24 mouse cellular contexts compared by ENCODE assay signal in genomic region chr11:115103470-115104413, GRCm38 (mm10). TPM values are rescaled to one million over a fixed set of nuclear protein-coding genes. Genes with fewer than 3 reads are reported as not detected.
A peak's percentile ranks its signal among the peaks of the same experiment; 100 is the strongest.
DNase-seq lines count a peak whose midpoint lies in the region; ATAC-seq and TF ChIP-seq lines count a peak whose summit lies in the region.
"Had no signal": no experiment of that assay in that cellular context is flagged by ENCODE, and none has a peak within 500 bp of the region (broad histone marks: within the 10 kb centered on the region; RNA-seq: fewer than 3 reads in every experiment).

No protein-coding gene starts in this region.

- peaks cover 8% of the 10 kb centered on the region for H3K9me3 ChIP-seq in CH12.LX (replicated peaks; ENCODE audit: low read length)
- no peaks in the 10 kb centered on the region for H3K9me3 ChIP-seq in embryonic facial prominence, embryonic 13.5 days
- H3K9me3 ChIP-seq in limb, embryonic 15.5 days = no peaks in the 10 kb centered on the region
- no peaks in the 10 kb centered on the region for H3K9me3 ChIP-seq in midbrain, postnatal 0 days (ENCODE audit: low read length)
- H3K9me3 ChIP-seq: embryonic facial prominence, embryonic 12.5 days; hindbrain, embryonic 13.5 days; midbrain, embryonic 12.5 days had no signal

- H3K27me3 ChIP-seq in CH12.LX (replicated peaks) = no peaks in the 10 kb centered on the region
- H3K27me3 ChIP-seq in embryonic facial prominence, embryonic 13.5 days = peaks cover 23% of the 10 kb centered on the region
- H3K27me3 ChIP-seq in limb, embryonic 15.5 days = no peaks in the 10 kb centered on the region
- H3K27me3 ChIP-seq in midbrain, postnatal 0 days (ENCODE audit: insufficient read depth, low read length) = no peaks in the 10 kb centered on the region
- H3K27me3 ChIP-seq: embryonic facial prominence, embryonic 12.5 days; hindbrain, embryonic 13.5 days had no signal

- ATAC-seq in embryonic facial prominence, embryonic 13.5 days (ENCODE audit: insufficient number of reproducible peaks, insufficient read depth, low FRiP score, low TSS enrichment, low read depth) = peak; percentile 57; the same call in 1 of the 2 replicates
- 0 out of 2 replicates have a peak, but pooled peaks have one; percentile 27 for ATAC-seq in limb, embryonic 15.5 days (ENCODE audit: insufficient number of reproducible peaks, low FRiP score, low TSS enrichment, low read depth)
- no peak for ATAC-seq in inflammation-experienced regulatory T-cells, adult 6 months
- ATAC-seq in midbrain, postnatal 0 days (ENCODE audit: low FRiP score) = no peak
- ATAC-seq: intestine, postnatal 0 days; liver, postnatal 0 days had no signal

- H3K4me3 ChIP-seq in CH12.LX (replicated peaks in 1 of 3; ENCODE audit: low read depth in 2 of 3, low read length in 2 of 3, poor library complexity in 1 of 3) = no peak overlapping the region
- H3K4me3 ChIP-seq in embryonic facial prominence, embryonic 13.5 days = no peak overlapping the region
- no peak overlapping the region for H3K4me3 ChIP-seq in limb, embryonic 15.5 days
- no peak overlapping the region for H3K4me3 ChIP-seq in layer of hippocampus, adult 2 months
- no peak overlapping the region for H3K4me3 ChIP-seq in midbrain, postnatal 0 days (ENCODE audit: low read depth, low read length)
- H3K4me3 ChIP-seq: embryonic facial prominence, embryonic 12.5 days; hindbrain, embryonic 13.5 days; midbrain, embryonic 12.5 days; myocyte had no signal

- no peak for TF ChIP-seq EP300 in CH12.LX (IDR thresholded peaks at IDR 0.05; ENCODE audit: low read length)

- no peak overlapping the region for H3K9ac ChIP-seq in CH12.LX (ENCODE audit: insufficient read depth, low read depth)
- H3K9ac ChIP-seq in embryonic facial prominence, embryonic 13.5 days = no peak overlapping the region
- no peak overlapping the region for H3K9ac ChIP-seq in limb, embryonic 15.5 days
- H3K9ac ChIP-seq in midbrain, postnatal 0 days (replicated peaks; ENCODE audit: low read length, poor library complexity, severe bottlenecking) = no peak overlapping the region
- H3K9ac ChIP-seq: embryonic facial prominence, embryonic 12.5 days; hindbrain, embryonic 13.5 days; liver, postnatal 0 days; midbrain, embryonic 12.5 days had no signal

- H3K4me2 ChIP-seq in CH12.LX (ENCODE audit: insufficient read depth, low read depth, poor library complexity, severe bottlenecking) = no peak overlapping the region
- H3K4me2 ChIP-seq in embryonic facial prominence, embryonic 13.5 days = no peak overlapping the region
- no peak overlapping the region for H3K4me2 ChIP-seq in limb, embryonic 15.5 days
- H3K4me2 ChIP-seq in midbrain, postnatal 0 days (ENCODE audit: low read depth, low read length, poor library complexity, severe bottlenecking) = no peak overlapping the region
- H3K4me2 ChIP-seq: embryonic facial prominence, embryonic 12.5 days; hindbrain, embryonic 13.5 days; midbrain, embryonic 12.5 days had no signal

- 62% methylated on average over 25 of the region's 25 CpGs for WGBS in embryonic facial prominence, embryonic 13.5 days
- WGBS in limb, embryonic 15.5 days = 65% methylated on average over 25 of the region's 25 CpGs
- 91% methylated on average over 25 of the region's 25 CpGs for WGBS in midbrain, postnatal 0 days

- dilution Hi-C loops in CH12.LX (cut with MboI; ENCODE audit: extremely low pct_ligation_motif_present, extremely low pct_unique_long_range_greater_than_20kb, low sequenced_read_pairs) = no loop called here

- no peak for TF ChIP-seq RAD21 in CH12.LX (IDR thresholded peaks at IDR 0.05; ENCODE audit: low read depth, low read length)

- peaks cover 56 to 95% of the 10 kb centered on the region in 2 experiments for H3K4me1 ChIP-seq in CH12.LX (ENCODE audit: control insufficient read depth in 1 of 2, insufficient read depth in 2 of 2)
- H3K4me1 ChIP-seq in embryonic facial prominence, embryonic 13.5 days = peaks cover 33% of the 10 kb centered on the region
- H3K4me1 ChIP-seq in limb, embryonic 15.5 days = peaks cover 10% of the 10 kb centered on the region
- H3K4me1 ChIP-seq in midbrain, postnatal 0 days (ENCODE audit: insufficient read depth, low read length) = 0 out of 2 replicates have a peak, but pooled peaks cover 3% of the 10 kb centered on the region

- TF ChIP-seq CTCF in CH12.LX (conservative IDR thresholded peaks at IDR 0.05 in 1 of 2, IDR thresholded peaks at IDR 0.05 in 1 of 2; ENCODE audit: low read depth in 2 of 2, low read length in 2 of 2) = no peak
- no peak for TF ChIP-seq CTCF in layer of hippocampus, adult 2 months (conservative IDR thresholded peaks at IDR 0.05)
- no peak for TF ChIP-seq CTCF in midbrain, postnatal 0 days (IDR thresholded peaks at IDR 0.05)

- H3K79me2 ChIP-seq in CH12.LX (replicated peaks; ENCODE audit: control insufficient read depth, extremely low read depth, insufficient read depth, poor library complexity, severe bottlenecking) = no peaks in the 10 kb centered on the region

- H3K27ac ChIP-seq in CH12.LX (ENCODE audit: insufficient read depth, low read depth) = peak overlapping the region; percentile 47
- H3K27ac ChIP-seq in embryonic facial prominence, embryonic 13.5 days = no peak overlapping the region
- peak overlapping the region; percentile 33; the same call in 1 of the 2 replicates for H3K27ac ChIP-seq in limb, embryonic 15.5 days
- no peak overlapping the region for H3K27ac ChIP-seq in layer of hippocampus, adult 2 months
- H3K27ac ChIP-seq in midbrain, postnatal 0 days (ENCODE audit: low read depth, low read length) = no peak overlapping the region
- H3K27ac ChIP-seq: embryonic facial prominence, embryonic 12.5 days; hindbrain, embryonic 13.5 days; midbrain, embryonic 12.5 days; stomach, postnatal 0 days had no signal

- DNase-seq in CH12.LX (ENCODE audit: extremely low read depth) = no peak
- DNase-seq in R1 (ENCODE audit: low read depth, low spot score) = peak; percentile 100
- no peak for DNase-seq in layer of hippocampus, adult 2 months (ENCODE audit: low spot score in 2 of 2)
- DNase-seq in midbrain, postnatal 0 days (ENCODE audit: low spot score) = no peak
- DNase-seq: adrenal gland, postnatal 14 days; cerebellum, adult 8-10 months; kidney, postnatal 14 days; layer of hippocampus, postnatal 36 days; left cerebral cortex, postnatal 4 days; liver, postnatal 0 days; lung, postnatal 4 days; right cerebral cortex, adult 18-20 months had no signal

- no peaks in the 10 kb centered on the region for H3K36me3 ChIP-seq in CH12.LX (replicated peaks in 1 of 2; ENCODE audit: control insufficient read depth in 1 of 2, insufficient read depth in 1 of 2, low read length in 1 of 2)
- H3K36me3 ChIP-seq in embryonic facial prominence, embryonic 13.5 days = no peaks in the 10 kb centered on the region
- H3K36me3 ChIP-seq in limb, embryonic 15.5 days = no peaks in the 10 kb centered on the region
- H3K36me3 ChIP-seq in midbrain, postnatal 0 days (ENCODE audit: insufficient read depth, low read length) = no peaks in the 10 kb centered on the region
- H3K36me3 ChIP-seq: embryonic facial prominence, embryonic 12.5 days; hindbrain, embryonic 13.5 days; midbrain, embryonic 12.5 days had no signal

- in situ Hi-C loops in CH12.LX (cut with MboI; ENCODE audit: low pct_ligation_motif_present, low pct_unique_long_range_greater_than_20kb, low sequenced_read_pairs) = no loop called here

- TF ChIP-seq POLR2A in CH12.LX (IDR thresholded peaks at IDR 0.05; ENCODE audit: low read depth, low read length) = no peak

RNA-seq across cellular contexts. Expression of gene Rab37, which starts 12.5 kb away (rescaled TPM):
- total RNA-seq in CH12.LX (2012; rRNA removed) (3.6 and 4.5 TPM in 2 replicates), CH12.LX (2014; rRNA removed) (2.0 and 2.2 TPM in 2 replicates)
- 2.2 and 2.3 TPM in 2 replicates for polyA plus RNA-seq in CH12.LX (2012; ENCODE audit: insufficient read length, low read depth)
- polyA plus RNA-seq in embryonic facial prominence, embryonic 13.5 days (2015; fragmentation: Nextera tagmentation; extraction: Ambion mirVana) = 0.89 and 0.98 TPM in 2 replicates
- 2.1 and 2.5 TPM in 2 replicates for polyA plus RNA-seq in limb, embryonic 15.5 days (2015; fragmentation: Nextera tagmentation; extraction: Ambion mirVana)
- polyA plus RNA-seq in inflammation-experienced regulatory T-cells, adult 6 months (2017; shearing (Covaris generic)) = 100 to 1,000 TPM; 106 to 231 (median 206) TPM
- 1 to 10 TPM; 3.3 to 3.4 TPM for total RNA-seq in layer of hippocampus, adult 2 months (2021)
- 0.57 and 0.93 TPM in 2 replicates for total RNA-seq in midbrain, postnatal 0 days (2014; rRNA removed)
- polyA plus RNA-seq in midbrain, postnatal 0 days (2015; fragmentation: Nextera tagmentation; extraction: Ambion mirVana) = 0.67 and 0.90 TPM in 2 replicates

RNA-seq across cellular contexts. Expression of gene Cd300lf, which starts 30.1 kb away (rescaled TPM):
- 35.3 and 36.1 TPM in 2 replicates for total RNA-seq in CH12.LX (2012; rRNA removed)
- total RNA-seq in CH12.LX (2014; rRNA removed) = 13.5 and 15.5 TPM in 2 replicates
- polyA plus RNA-seq in CH12.LX (2012; ENCODE audit: insufficient read length, low read depth) = 36.9 and 38.9 TPM in 2 replicates
- 0.38 and 0.56 TPM in 2 replicates for polyA plus RNA-seq in embryonic facial prominence, embryonic 13.5 days (2015; fragmentation: Nextera tagmentation; extraction: Ambion mirVana)
- polyA plus RNA-seq in limb, embryonic 15.5 days (2015; fragmentation: Nextera tagmentation; extraction: Ambion mirVana) = 0.46 and 0.65 TPM in 2 replicates
- 1 to 10 TPM; 1.4 to 1.6 (median 1.5) TPM for polyA plus RNA-seq in inflammation-experienced regulatory T-cells, adult 6 months (2017; shearing (Covaris generic))
- total RNA-seq in layer of hippocampus, adult 2 months (2021) = under 1 TPM; 0.38 to 0.49 TPM
- total RNA-seq in midbrain, postnatal 0 days (2014; rRNA removed) = 0.16 and 0.42 TPM in 2 replicates
- 0.09 and 0.10 TPM in 2 replicates for polyA plus RNA-seq in midbrain, postnatal 0 days (2015; fragmentation: Nextera tagmentation; extraction: Ambion mirVana)
- polyA plus RNA-seq: forebrain, embryonic 11.5 days; myocyte had no signal

RNA-seq across cellular contexts. Expression of gene Cd300e, which starts 41.8 kb away (rescaled TPM):
- not detected in 2 replicates for total RNA-seq in CH12.LX (2012; rRNA removed)
- total RNA-seq in CH12.LX (2014; rRNA removed) = not detected in 2 replicates
- not detected in 2 replicates for polyA plus RNA-seq in CH12.LX (2012; ENCODE audit: insufficient read length, low read depth)
- polyA plus RNA-seq in embryonic facial prominence, embryonic 13.5 days (2015; fragmentation: Nextera tagmentation; extraction: Ambion mirVana) = not detected in 2 replicates
- 0.09 TPM in 1 of 2 replicates, not detected in the other for polyA plus RNA-seq in limb, embryonic 15.5 days (2015; fragmentation: Nextera tagmentation; extraction: Ambion mirVana)
- under 1 TPM in 1 of 3 experiments, not detected in 2; 0.34 TPM for polyA plus RNA-seq in inflammation-experienced regulatory T-cells, adult 6 months (2017; shearing (Covaris generic))
- under 1 TPM in 1 of 2 experiments, not detected in 1; 0.18 TPM for total RNA-seq in layer of hippocampus, adult 2 months (2021)
- total RNA-seq in midbrain, postnatal 0 days (2014; rRNA removed) = 0.19 TPM in 1 of 2 replicates, not detected in the other
- 0.10 and 0.12 TPM in 2 replicates for polyA plus RNA-seq in midbrain, postnatal 0 days (2015; fragmentation: Nextera tagmentation; extraction: Ambion mirVana)
- total RNA-seq: granulocyte monocyte progenitor cell, adult 5-6 weeks; layer of hippocampus, postnatal 36 days; left cerebral cortex, postnatal 4 days had no signal
- polyA plus RNA-seq: forebrain, embryonic 11.5 days; hindbrain, embryonic 13.5 days; midbrain, embryonic 12.5 days; myocyte; stomach, postnatal 0 days had no signal

RNA-seq across cellular contexts. Expression of gene Cd300ld3, which starts 55.5 kb away (rescaled TPM):
- total RNA-seq in CH12.LX (2012; rRNA removed) (0.17 and 0.42 TPM in 2 replicates), CH12.LX (2014; rRNA removed) (not detected in 2 replicates)
- 0.37 TPM in 1 of 2 replicates, not detected in the other for polyA plus RNA-seq in CH12.LX (2012; ENCODE audit: insufficient read length, low read depth)
- polyA plus RNA-seq in embryonic facial prominence, embryonic 13.5 days (2015; fragmentation: Nextera tagmentation; extraction: Ambion mirVana) = not detected in 2 replicates
- polyA plus RNA-seq in limb, embryonic 15.5 days (2015; fragmentation: Nextera tagmentation; extraction: Ambion mirVana) = not detected in 2 replicates
- polyA plus RNA-seq in inflammation-experienced regulatory T-cells, adult 6 months (2017; shearing (Covaris generic)) = not detected
- under 1 TPM in 1 of 2 experiments, not detected in 1; 0.87 TPM for total RNA-seq in layer of hippocampus, adult 2 months (2021)
- 0.82 TPM in 1 of 2 replicates, not detected in the other for total RNA-seq in midbrain, postnatal 0 days (2014; rRNA removed)
- polyA plus RNA-seq in midbrain, postnatal 0 days (2015; fragmentation: Nextera tagmentation; extraction: Ambion mirVana) = not detected in 2 replicates
- total RNA-seq: adrenal gland, postnatal 14 days; granulocyte monocyte progenitor cell, adult 5-6 weeks; layer of hippocampus, postnatal 36 days had no signal
- polyA plus RNA-seq: embryonic facial prominence, embryonic 12.5 days; forebrain, embryonic 11.5 days; heart, postnatal 0 days; hindbrain, embryonic 13.5 days; intestine, postnatal 0 days; liver, postnatal 0 days; midbrain, embryonic 12.5 days; myocyte; stomach, postnatal 0 days had no signal

RNA-seq across cellular contexts. Expression of gene Slc9a3r1, which starts 59.4 kb away (rescaled TPM):
- 69.0 and 70.1 TPM in 2 replicates for total RNA-seq in CH12.LX (2012; rRNA removed)
- total RNA-seq in CH12.LX (2014; rRNA removed) = 43.5 and 51.9 TPM in 2 replicates
- polyA plus RNA-seq in CH12.LX (2012; ENCODE audit: insufficient read length, low read depth) = 63.7 and 64.6 TPM in 2 replicates
- polyA plus RNA-seq in embryonic facial prominence, embryonic 13.5 days (2015; fragmentation: Nextera tagmentation; extraction: Ambion mirVana) = 28.3 and 36.0 TPM in 2 replicates
- 41.8 and 43.9 TPM in 2 replicates for polyA plus RNA-seq in limb, embryonic 15.5 days (2015; fragmentation: Nextera tagmentation; extraction: Ambion mirVana)
- 100 to 1,000 TPM; 137 to 172 (median 165) TPM for polyA plus RNA-seq in inflammation-experienced regulatory T-cells, adult 6 months (2017; shearing (Covaris generic))
- 10 to 100 TPM; 67.3 to 74.6 TPM for total RNA-seq in layer of hippocampus, adult 2 months (2021)
- total RNA-seq in midbrain, postnatal 0 days (2014; rRNA removed) = 53.3 and 57.3 TPM in 2 replicates
- polyA plus RNA-seq in midbrain, postnatal 0 days (2015; fragmentation: Nextera tagmentation; extraction: Ambion mirVana) = 65.4 and 72.9 TPM in 2 replicates

Comparison
In these comparisons a context has a peak if more than half of its experiments do, and no peak if none do; other contexts are left out.
1. H3K27ac ChIP-seq: peak in CH12.LX (single experiment) and limb, embryonic 15.5 days (single experiment); none in embryonic facial prominence, embryonic 13.5 days (single experiment), layer of hippocampus, adult 2 months (single experiment) and midbrain, postnatal 0 days (single experiment).
2. ATAC-seq: peak in embryonic facial prominence, embryonic 13.5 days (single experiment) and limb, embryonic 15.5 days (single experiment); none in inflammation-experienced regulatory T-cells, adult 6 months (single experiment) and midbrain, postnatal 0 days (single experiment).
3. RNA of gene Rab37, which starts 12.5 kb away (polyA plus RNA-seq): 106 to 231 TPM in inflammation-experienced regulatory T-cells, adult 6 months; 2.1 to 2.5 TPM in limb, embryonic 15.5 days, 2.2 to 2.3 TPM in CH12.LX, 0.89 to 0.98 TPM in embryonic facial prominence, embryonic 13.5 days and 0.67 to 0.90 TPM in midbrain, postnatal 0 days; every median in the first group is over 10 times any median in the second.
4. RNA of gene Cd300lf, which starts 30.1 kb away (polyA plus RNA-seq): 36.9 to 38.9 TPM in CH12.LX; 1.4 to 1.6 TPM in inflammation-experienced regulatory T-cells, adult 6 months, 0.46 to 0.65 TPM in limb, embryonic 15.5 days, 0.38 to 0.56 TPM in embryonic facial prominence, embryonic 13.5 days and 0.09 to 0.10 TPM in midbrain, postnatal 0 days; every median in the first group is over 10 times any median in the second.